Mouse (Mus musculus) mature B cell (primary cell): ENCODE results near the gene Stxbp5.

Experiments used
- in situ Hi-C: fragments of 300-500 bp; cut with MboI; formaldehyde crosslinking; loops from 2 replicates; pipeline ENCODE4 v1.14.3; 2019

Gene Stxbp5

DNA sequence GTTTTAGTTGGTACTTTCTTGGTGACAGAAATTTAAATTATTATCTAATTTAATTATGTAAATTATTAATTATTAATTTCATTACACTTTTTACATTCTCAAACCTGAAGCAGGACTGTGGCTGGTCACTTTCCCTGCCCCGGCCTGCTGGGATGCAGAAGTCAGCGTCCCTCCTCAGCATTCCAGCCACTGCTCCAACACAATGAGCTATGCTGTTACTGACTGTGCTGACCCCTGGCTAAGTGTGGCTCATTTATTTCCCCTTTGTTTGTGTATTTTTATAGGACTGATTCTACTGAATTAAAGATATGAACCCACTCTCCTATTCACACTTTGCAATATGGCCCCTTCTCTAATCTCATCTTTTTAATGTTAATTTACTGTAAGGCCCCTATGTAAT lies 43.0 kb downstream of the Stxbp5 start:
- in situ Hi-C loops: no loop called here

DNA sequence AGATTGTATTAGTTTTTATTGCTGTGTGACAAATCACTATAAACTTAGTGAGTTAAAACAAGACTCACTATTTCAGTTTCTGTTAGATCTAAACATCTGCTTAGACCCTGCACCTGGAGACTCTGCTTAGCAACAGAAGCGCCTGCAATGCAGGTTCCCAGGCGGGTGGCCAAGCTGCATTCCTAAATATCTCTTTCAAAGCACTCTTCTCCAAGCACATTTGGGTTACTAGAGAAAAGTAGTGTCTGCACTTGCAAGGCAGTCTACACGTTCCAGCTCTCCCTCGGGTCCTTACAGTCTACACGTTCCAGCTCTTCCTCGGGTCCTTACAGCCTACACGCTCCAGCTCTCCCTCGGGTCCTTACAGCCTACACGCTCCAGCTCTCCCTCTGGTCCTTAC lies 44.1 kb downstream of the Stxbp5 start:
- in situ Hi-C loops: no loop called here

DNA sequence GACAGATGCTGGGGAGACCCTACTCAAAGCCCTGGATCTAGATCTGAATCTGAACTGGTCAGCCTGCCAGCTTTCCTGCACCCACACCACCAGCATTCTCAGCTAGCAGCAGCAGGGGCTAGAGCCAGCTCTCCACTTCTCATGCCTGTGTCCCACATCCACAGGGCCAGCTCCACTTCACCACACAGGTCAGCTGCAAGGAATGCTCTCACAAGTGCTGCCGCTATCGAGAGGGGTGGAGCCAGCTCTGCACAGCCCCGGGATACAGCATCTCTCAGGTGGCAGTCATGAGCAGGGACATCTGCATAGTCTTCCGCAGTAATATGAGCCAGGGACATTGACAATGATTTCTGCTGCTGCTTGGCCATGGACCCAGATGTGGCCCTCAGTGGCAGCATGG lies 54.5 kb downstream of the Stxbp5 start:
- in situ Hi-C loops: no loop called here

DNA sequence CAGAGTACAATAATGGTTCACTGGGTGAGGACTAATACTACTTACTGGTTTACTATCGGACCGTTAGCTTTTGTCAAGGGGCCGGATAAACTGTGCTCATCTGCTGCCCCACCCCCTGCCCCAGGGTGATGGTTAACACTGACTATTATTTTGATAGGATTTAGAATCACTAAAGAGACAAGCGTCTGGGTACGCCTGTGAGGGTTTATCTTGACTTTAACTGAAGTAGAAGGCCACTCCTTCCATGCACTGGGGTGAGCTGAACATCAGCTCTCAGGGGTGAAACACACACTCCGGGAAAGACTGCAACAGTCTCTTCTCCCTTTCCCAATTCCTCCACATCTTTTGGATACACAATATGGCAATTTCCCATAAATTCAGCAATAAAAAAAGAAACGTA lies 61.5 kb downstream of the Stxbp5 start:
- in situ Hi-C loops: no loop called here

DNA sequence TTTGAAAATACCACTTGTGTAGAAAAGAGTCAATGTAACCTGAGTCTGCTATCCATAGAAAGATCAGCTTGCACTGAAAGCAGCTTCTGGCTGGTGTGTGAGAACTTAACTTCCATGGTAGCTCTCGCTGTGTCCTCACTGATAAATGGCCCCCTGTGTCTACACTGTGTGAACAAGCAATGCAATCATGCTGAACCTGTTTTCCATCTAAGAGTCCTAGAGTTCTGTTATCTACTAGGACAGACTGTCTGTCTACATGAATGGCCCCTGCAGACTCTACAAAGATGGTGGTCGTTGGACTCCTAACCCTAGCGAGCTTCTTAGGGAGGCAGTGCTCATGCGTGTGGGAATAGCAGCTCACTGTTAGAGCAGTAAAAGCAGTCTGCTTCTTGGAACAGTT lies 65.9 kb downstream of the Stxbp5 start:
- in situ Hi-C loops: no loop called here

DNA sequence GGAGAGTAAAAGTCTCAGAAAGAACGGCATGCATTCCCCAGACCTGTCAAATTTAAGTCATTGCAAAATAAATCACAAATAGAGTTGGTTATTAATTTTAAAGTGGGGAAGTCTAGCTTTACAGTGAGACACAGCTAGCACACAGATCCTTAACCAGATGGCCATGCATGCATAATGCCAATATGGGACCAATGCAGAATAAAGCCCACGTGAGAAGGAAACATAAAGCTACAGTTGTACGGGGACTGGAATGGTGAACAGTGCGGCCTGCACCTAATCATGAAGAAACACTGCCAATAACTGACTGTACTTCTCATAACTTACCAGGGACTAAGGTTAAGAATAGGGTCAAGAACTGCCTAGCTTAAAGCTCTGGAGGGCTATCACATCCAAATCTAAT lies 67.9 kb downstream of the Stxbp5 start:
- in situ Hi-C loops: no loop called here

DNA sequence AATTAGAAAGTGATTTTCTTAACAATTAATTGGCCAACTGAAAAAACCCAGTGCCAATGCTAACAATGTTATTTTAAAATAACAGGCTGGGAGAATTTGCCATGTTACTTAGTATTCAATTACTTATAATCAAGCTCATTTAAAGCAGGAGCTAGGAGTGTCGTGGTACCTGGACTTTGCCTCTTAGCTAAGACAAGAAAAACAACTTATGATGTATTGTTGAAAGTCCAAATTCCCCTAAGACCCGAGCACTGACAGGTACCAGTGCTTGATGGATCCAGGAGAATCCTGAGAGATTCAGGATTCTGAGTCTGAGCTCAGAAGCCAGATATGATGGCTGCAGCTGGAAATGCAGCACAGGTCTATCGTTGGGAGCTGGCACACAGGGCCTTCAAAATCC lies 71.1 kb downstream of the Stxbp5 start:
- in situ Hi-C loops: no loop called here

DNA sequence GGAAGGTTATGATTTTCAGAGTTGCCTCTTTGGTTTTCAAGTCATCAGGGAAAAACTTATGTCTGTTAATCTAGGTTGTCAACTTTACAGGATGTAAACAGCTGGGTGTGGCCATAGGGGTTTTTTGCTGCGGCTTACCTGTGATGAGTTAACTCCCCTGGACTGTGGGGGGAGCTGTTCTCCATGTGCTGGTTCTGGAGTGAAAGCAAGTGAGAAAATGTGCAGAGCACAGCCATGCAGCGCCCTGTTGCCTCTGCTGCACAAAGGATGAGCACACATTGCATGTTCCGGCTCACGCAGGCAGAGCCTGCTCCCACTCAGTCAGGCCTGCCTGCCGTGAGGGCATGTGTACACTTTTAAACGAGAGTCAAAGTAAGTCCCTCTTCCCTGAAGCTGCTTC lies 79.6 kb downstream of the Stxbp5 start:
- in situ Hi-C loops: no loop called here

DNA sequence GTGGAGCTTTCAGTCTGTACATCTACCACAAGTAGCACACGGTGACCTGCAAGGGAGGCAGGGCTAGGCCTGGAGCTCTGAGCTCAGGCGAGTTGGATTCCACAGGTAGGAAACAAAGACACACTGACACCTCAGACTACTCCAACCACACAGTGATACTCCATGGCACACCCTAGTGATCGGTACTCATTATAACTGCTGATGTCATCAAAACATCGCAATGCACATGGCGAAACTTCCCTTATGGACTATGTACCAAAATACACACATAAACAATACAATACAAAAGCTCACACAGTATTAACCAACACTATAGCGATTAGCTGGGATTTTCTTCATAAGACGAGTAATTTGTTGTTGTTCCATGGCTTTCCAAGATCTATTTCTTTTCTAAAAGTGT lies 82.3 kb downstream of the Stxbp5 start:
- in situ Hi-C loops: no loop called here

DNA sequence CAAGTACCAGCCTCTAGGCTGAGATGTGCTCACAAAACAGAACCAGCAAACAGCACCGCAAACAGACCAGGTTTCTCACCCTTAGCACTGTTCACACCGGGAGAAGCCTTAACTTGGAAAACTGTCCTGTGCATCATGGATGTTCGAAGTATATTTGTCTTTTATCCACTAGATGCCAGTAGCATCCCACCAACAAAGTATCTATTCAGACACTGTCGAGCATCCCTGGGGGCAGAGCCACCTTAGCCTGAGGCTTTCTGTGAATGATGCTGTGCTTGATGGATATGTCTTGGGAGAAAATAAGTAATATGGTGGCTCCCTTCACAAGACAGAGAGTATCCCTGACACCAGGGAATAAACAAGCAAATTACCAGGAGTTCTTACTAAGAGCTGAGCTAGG lies 87.0 kb downstream of the Stxbp5 start:
- in situ Hi-C loops: no loop called here

DNA sequence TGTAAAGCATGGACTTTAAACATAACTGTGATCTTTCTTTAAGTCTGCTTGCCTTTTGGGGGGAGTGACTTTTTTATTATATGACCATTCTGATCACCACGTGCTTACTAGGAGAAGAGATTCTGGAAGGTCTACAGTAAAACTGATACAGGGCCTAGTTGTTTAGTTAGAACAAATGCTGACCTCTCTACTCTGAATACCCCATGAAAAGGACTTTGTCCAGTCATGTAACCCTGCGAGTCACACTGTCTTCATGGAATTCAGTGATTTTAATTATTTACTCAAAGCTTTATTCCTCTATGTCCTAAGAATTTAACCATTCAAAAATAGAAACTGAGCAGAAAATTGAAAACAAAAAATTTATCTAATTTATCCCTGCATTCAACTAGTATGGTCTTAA lies 93.3 kb downstream of the Stxbp5 start:
- in situ Hi-C loops: no loop called here

DNA sequence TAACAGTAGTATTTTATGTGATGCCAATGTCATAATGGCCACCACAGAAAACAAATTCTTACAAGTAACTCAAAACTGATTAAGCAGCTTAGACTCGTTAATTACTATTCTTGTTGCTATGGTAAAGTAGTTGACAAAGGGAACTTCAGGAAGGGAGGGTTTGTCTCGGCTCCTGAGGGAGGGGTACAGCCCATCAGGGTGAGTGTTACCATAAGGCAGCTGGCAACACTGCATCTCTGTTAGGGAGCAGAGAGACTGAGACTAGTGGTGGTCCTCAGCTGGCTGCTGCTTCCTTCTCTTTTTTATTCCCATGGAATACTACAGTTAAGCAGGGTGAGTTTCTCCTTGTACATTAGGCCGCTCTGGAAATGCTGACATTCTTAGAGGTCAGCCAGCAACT lies 95.5 kb downstream of the Stxbp5 start:
- in situ Hi-C loops: no loop called here

DNA sequence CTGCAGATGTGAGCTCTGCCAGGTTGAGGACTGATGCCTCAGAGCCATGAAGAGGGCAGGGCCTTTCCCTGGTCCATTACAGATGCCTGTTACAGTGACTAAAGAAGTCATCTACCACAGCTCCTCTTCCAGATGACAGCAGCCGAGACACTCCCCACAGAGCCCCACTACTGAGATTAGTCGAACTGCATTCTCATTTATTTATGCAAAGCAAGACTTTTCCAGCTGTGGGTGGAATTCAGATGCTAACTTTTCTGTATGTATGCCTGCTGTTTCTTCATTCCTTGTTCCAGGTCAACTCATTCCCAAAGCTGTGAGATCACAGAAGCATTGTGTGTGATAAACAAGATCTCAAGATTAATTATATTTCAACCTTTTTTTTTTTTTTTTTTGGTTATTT lies 97.8 kb downstream of the Stxbp5 start:
- in situ Hi-C loops: no loop called here

DNA sequence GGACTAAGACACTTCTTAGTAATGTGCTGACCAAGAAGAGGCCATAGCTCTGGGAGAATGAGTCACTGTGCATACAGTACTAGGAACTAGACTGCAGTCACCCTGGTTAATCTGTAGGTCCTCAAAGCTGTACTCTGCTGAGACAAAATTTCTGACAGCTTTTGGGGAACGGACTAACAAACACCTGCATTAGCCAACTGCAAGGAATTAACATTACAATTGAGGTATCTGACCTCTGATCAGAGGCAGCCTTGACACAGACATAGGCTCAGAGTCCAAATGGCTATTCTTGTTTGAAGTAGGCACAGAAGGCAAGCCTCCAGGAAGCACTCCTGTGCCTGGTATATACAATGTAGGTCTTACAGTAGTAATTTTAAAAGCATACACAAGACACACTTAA lies 99.3 kb downstream of the Stxbp5 start:
- in situ Hi-C loops: no loop called here

DNA sequence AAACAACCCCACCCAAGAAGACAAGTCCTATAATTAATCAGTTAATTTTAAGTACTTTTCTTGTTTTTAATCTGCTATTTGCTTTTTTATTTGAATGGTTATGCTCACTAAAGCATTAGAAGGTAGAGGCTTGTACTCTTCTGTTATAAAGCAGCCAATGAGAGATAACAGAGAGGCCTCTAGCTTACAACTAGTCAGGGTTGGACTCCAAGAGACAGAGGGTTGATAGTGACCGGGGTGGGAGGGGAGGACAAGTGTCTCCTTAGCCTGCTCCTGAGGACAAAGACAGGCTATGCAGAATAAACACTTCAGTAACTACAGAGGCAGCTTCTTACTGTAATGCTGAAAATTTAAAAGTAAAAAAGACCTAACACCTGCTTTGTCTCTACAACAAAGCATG lies 101.8 kb downstream of the Stxbp5 start:
- in situ Hi-C loops: no loop called here

DNA sequence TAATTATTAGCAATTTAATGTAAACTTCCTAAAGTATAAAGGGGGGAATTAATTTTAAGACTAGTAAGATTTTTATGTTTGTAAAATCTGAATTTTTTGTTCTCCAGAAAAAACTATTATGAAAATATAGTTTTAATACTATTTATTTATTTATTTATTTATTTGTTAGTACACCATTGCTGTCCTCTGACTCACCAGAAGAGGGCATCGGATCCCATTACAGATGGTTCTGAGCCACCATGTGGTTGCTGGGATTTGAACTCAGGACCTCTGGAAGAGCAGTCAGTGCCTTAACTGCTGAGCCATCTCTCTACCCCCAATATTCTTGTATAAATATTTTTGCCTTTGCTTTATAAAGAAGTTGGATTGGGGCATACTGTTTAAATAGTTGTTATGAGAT lies 104.5 kb downstream of the Stxbp5 start:
- in situ Hi-C loops: no loop called here

DNA sequence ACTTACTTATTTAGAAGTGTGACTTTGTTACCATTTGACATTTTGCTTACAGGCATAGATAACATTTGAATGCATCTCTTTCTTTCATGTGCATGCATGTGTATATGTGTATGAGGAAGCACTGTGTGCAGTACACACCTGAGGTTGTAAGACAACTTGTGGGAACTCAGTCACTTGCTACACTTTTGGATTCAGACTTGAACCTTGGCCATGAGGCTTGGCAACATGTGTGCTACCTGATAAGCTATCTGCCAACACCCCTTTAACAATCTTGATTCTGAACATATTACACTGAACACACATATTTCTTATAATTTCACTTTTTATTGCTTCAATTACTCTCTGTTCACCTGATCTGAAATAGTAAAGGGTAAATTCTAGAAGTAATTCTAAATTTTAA lies 106.5 kb downstream of the Stxbp5 start:
- in situ Hi-C loops: no loop called here

DNA sequence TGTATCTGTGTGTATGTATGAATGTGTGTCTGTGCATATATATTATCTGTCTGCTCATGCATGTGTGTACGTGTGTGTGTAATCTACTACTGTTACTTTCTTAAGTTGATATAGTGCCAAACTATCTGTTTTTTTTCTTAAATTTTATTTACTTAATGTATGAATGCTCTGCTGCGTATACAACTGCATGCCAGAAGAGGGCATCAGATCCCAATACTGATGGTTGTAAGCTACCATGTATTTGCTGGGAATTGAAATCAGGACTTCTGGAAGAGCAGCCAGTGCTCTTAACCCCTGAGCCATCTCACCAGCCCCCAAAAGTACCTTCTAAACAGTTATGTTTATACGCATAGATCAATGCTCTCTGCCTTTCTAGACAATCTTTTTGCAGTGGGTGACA lies 109.9 kb downstream of the Stxbp5 start:
- in situ Hi-C loops: no loop called here

DNA sequence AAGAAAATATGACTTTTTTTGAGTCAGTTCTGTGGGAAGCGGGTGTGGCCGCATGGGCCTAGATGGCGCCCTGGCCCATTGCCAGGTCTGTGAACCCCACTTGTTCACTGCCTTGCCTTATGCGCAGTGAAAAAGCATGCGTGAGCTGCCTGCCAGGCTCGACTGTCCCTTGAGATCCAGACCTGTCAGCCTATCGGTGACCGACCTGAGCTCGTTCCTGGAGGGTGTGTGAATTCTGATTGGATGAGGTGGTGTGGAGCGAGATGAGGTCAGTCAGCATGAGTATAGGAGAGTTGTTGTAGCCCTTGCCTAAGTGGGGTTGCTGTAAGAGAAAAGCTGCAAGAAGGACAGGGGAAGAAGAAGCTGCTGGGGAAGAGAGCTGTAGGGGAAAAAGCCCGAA lies 114.4 kb downstream of the Stxbp5 start:
- in situ Hi-C loops: no loop called here

DNA sequence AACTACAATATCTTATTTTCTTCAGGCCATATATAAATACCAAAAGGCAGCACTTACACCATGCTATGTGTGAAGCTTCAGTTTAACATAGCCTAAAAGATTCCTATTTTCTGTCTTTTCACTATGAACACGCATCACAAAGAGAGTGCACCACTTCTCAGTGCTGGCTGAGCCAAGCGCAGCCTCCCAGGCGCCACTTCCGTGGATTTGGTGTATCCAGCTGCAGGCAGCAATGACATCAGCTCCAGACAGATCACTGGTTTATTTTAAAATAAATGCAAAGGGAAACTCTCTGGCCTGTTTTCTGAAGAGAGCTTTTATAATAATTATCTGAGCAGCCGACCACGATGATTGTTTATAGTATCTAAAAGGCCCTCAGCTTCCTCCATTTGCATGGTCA lies 115.2 kb downstream of the Stxbp5 start:
- in situ Hi-C loops: no loop called here

DNA sequence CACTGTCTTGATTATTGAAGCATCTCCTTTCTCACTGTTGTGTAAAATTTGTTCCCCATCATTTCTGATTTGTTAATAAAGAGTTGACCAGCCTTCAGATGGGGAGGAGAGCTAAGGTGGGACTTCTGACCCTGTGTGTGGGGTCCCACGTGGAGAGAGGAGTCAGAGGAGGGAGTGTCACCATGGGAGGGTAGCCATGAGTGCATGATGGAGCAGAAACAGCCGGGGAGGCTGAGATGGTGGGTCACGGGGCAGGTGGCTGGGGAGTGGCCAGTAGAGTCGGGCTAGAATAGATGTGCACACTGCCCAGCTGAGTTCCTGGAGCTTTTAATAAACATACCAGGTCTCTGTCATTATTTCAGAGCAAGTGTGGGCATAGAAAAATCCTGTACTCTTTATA lies 121.0 kb downstream of the Stxbp5 start:
- in situ Hi-C loops: no loop called here

DNA sequence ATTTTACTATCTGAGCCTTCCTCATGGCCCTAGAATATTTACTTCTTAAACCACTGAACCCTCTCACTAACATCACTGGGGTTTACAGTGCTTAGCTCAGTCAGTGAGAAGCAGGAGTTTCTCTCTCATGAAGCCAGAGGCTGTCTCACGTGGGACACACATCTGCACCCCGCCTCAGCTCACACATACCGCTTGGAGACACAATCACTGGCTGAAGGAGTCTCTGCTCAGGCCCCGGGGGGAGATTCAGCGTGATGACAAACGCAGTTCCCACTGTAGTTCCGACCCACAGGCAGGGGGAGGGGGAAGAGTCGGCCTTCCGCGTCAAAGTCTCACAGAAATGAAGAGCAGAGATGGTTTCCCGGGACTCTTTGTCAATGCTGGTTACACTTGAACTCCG lies 130.6 kb downstream of the Stxbp5 start:
- in situ Hi-C loops: no loop called here

DNA sequence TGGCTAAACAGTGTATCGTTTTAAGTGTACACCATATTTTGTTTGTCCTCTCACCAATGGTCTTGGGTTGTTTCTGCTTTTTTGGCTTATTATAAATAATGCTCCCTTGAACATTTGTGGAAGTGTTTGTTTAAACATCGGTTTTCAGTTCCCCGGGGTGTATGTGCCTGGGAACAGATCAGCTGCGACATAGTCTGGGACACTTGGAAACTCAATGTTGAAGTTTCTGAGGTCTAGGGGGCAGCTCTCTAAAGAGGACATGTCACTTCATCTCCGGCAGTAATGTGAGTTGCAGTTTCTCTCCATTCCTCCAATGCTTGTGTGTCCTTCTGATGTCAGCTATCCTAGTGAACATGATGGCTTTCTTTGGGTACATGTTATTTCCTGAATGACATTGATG lies 137.0 kb downstream of the Stxbp5 start:
- in situ Hi-C loops: no loop called here

DNA sequence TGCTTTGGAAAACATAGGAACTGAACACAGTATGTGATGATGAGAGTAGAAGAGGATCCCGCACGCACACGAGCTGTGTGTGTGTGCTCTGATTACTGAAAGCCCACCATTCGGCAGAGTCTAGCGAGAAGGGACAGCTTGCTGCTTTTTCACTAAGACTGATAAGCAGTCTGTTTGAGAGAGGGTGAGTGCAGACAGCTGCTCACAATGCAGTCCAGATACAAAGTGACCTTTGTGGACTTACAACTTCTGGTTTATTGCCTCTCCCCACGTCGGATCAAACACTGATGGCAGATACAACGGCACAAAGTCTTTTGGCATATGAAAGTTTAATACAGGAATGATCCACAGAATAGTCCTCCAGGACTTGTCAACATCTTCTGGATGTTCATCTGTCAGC lies 140.6 kb downstream of the Stxbp5 start:
- in situ Hi-C loops: no loop called here

DNA sequence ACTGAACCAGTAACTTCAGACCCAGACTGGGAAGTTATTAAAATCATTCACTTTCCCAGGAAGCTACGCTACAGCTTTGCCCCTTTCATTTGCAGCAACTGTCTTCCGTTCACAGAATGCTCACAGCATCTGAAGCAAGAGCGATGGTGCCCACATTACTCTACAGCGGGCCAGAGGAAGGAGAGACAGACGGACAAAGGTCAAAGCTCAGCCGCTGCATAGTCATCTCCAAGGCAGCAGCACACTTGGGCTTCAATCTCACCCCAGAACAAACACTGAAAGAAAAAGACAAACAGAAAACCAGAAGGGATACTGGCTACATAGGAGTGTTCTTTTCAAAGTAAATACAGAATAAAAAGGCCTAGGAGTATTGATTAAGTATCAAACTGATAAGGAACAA lies 144.3 kb downstream of the Stxbp5 start:
- in situ Hi-C loops: no loop called here
